9 mouse cellular contexts compared by ENCODE assay signal in the genomic region with DNA sequence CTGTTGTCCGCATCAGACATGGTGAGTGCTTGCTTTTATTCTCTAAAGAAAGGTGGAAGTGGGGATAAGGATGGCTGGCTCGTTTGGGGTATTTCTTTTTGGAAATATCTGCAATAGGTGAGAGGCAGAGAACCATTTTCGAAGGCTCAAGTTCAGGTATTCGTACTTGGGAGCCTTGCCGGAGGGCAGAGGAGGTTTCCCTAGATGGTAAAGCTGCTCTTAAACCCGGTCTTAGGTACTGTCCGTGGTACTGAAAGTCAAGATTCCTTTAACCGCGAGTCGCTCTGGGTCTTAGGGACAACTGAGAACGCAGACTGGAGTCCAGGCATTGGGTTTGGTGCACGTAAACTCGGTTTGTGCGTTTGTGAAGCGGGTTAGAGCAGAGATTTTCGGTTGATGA. TPM values are rescaled to one million over a fixed set of nuclear protein-coding genes. Genes with fewer than 3 reads are reported as not detected.
DNase-seq lines count a peak whose midpoint lies in the region; ATAC-seq lines count a peak whose summit lies in the region.
"Had no signal": no experiment of that assay in that cellular context is flagged by ENCODE, and none has a peak within 500 bp of the region (broad histone marks: within the 10 kb centered on the region; RNA-seq: fewer than 3 reads in every experiment).

No protein-coding gene starts in this region.

- WGBS in forebrain, embryonic 11.5 days: under 1% methylated on average over 16 of the region's 16 CpGs
- 1% methylated on average over 16 of the region's 16 CpGs for WGBS in forebrain, embryonic 13.5 days

- H3K27me3 ChIP-seq in forebrain, embryonic 11.5 days (ENCODE audit: control insufficient read depth, insufficient read depth, low read length): peaks cover 99% of the 10 kb centered on the region
- peaks cover 100% of the 10 kb centered on the region for H3K27me3 ChIP-seq in forebrain, embryonic 13.5 days

- H3K4me1 ChIP-seq in forebrain, embryonic 11.5 days (replicated peaks; ENCODE audit: control insufficient read depth, insufficient read depth, low read length): 0 out of 2 replicates have a peak, but pooled peaks cover 4% of the 10 kb centered on the region
- H3K4me1 ChIP-seq in forebrain, embryonic 13.5 days: peaks cover 12% of the 10 kb centered on the region

- peak; percentile 71 for DNase-seq in forebrain, embryonic 11.5 days (ENCODE audit: low spot score)
- DNase-seq in 3T3-L1 (ENCODE audit: low read depth, low spot score): peak; percentile 41
- peak; percentile 92 for DNase-seq in embryo, embryonic 10 days (ENCODE audit: low spot score)
- DNase-seq in kidney, postnatal 14 days: peak; percentile 54
- DNase-seq in right cerebral cortex, postnatal 10 days (ENCODE audit: low spot score in 2 of 2): no peak
- DNase-seq in cerebellum, adult 11-12 months: no peak
- no peak for DNase-seq in urinary bladder, postnatal 10 days (ENCODE audit: low spot score)

- no peaks in the 10 kb centered on the region for H3K36me3 ChIP-seq in forebrain, embryonic 11.5 days (ENCODE audit: control insufficient read depth, insufficient read depth, low read length)
- H3K36me3 ChIP-seq in forebrain, embryonic 13.5 days (ENCODE audit: poor library complexity, severe bottlenecking): no peaks in the 10 kb centered on the region
- H3K36me3 ChIP-seq: embryonic facial prominence, embryonic 15.5 days had no signal

- H3K4me2 ChIP-seq in forebrain, embryonic 11.5 days (ENCODE audit: low read depth, low read length, severe bottlenecking): no peak overlapping the region
- H3K4me2 ChIP-seq in forebrain, embryonic 13.5 days: no peak overlapping the region
- H3K4me2 ChIP-seq: embryonic facial prominence, embryonic 15.5 days had no signal

- no peak for ATAC-seq in forebrain, embryonic 11.5 days (replicated peaks; ENCODE audit: low FRiP score)
- ATAC-seq in forebrain, embryonic 13.5 days: no peak

- H3K9ac ChIP-seq in forebrain, embryonic 11.5 days (ENCODE audit: low read length): no peak overlapping the region
- H3K9ac ChIP-seq in forebrain, embryonic 13.5 days: no peak overlapping the region
- H3K9ac ChIP-seq: embryonic facial prominence, embryonic 15.5 days had no signal

- no peak overlapping the region for H3K4me3 ChIP-seq in forebrain, embryonic 11.5 days (ENCODE audit: low read depth, low read length)
- no peak overlapping the region for H3K4me3 ChIP-seq in forebrain, embryonic 13.5 days
- H3K4me3 ChIP-seq: embryonic facial prominence, embryonic 15.5 days had no signal

- H3K9me3 ChIP-seq in forebrain, embryonic 11.5 days (ENCODE audit: control insufficient read depth, low read length): no peaks in the 10 kb centered on the region
- H3K9me3 ChIP-seq in forebrain, embryonic 13.5 days (replicated peaks): no peaks in the 10 kb centered on the region
- H3K9me3 ChIP-seq: embryonic facial prominence, embryonic 15.5 days had no signal

- no peak overlapping the region for H3K27ac ChIP-seq in forebrain, embryonic 11.5 days (ENCODE audit: low read depth, low read length)
- no peak overlapping the region for H3K27ac ChIP-seq in forebrain, embryonic 13.5 days
- H3K27ac ChIP-seq: embryonic facial prominence, embryonic 15.5 days had no signal

RNA-seq across cellular contexts. Expression of gene Slc6a5, which starts 0.4 kb away (rescaled TPM):
- not detected in 2 replicates for polyA plus RNA-seq in forebrain, embryonic 11.5 days (2014; fragmentation: Nextera tagmentation; extraction: Ambion mirVana)
- polyA plus RNA-seq in forebrain, embryonic 13.5 days (2015; fragmentation: Nextera tagmentation; extraction: Ambion mirVana): 0.08 TPM in 1 of 2 replicates, not detected in the other
- polyA plus RNA-seq: embryonic facial prominence, embryonic 15.5 days had no signal

Comparison
In these comparisons a context has a peak if more than half of its experiments do, and no peak if none do; other contexts are left out.
1. DNase-seq: peak in forebrain, embryonic 11.5 days (single experiment), 3T3-L1 (single experiment), embryo, embryonic 10 days (single experiment) and kidney, postnatal 14 days (single experiment); none in right cerebral cortex, postnatal 10 days (0 of 2), cerebellum, adult 11-12 months (single experiment) and urinary bladder, postnatal 10 days (single experiment).